Mouse (Mus musculus): ENCODE data around the gene Map2.

DNA sequence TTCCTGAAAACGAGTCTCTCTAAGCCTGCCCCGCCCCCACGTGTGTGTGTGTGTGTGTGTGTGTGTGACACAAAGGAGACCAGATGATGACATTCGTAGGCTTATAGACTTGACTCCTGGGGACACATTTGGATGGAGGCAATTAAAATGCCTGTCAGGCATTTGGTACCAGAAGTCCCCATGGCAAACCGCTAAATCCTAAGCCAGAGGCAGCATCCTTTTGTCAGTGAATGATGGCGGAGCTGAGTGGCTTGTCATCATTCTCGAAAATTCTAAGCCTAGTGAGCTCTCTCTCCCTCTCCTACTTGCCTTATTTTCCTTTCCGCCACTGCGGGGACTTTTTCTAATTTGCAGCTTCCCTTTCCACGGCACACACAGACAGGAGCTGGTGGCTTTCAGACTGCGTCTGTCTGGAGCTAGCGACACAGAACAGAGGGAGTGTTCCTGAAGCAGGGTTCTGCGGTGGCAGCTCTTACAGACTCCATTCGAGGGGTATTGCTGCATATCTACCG lies 146.6 kb downstream of the Map2 start:
- no peak for TF ChIP-seq POLR2A (IDR thresholded peaks at IDR 0.05; ENCODE audit: low read depth, low read length)
- TF ChIP-seq CTCF (IDR thresholded peaks at IDR 0.05; ENCODE audit: borderline replicate concordance, insufficient read depth, low read length): no peak
